Mouse (Mus musculus): ENCODE data around the gene Trim7. TPM values are rescaled to one million over a fixed set of nuclear protein-coding genes. Genes with fewer than 3 reads are reported as not detected.

Gene Trim7
- polyA plus RNA-seq, 1 experiment from 2014 or later: 1.1 TPM

DNA sequence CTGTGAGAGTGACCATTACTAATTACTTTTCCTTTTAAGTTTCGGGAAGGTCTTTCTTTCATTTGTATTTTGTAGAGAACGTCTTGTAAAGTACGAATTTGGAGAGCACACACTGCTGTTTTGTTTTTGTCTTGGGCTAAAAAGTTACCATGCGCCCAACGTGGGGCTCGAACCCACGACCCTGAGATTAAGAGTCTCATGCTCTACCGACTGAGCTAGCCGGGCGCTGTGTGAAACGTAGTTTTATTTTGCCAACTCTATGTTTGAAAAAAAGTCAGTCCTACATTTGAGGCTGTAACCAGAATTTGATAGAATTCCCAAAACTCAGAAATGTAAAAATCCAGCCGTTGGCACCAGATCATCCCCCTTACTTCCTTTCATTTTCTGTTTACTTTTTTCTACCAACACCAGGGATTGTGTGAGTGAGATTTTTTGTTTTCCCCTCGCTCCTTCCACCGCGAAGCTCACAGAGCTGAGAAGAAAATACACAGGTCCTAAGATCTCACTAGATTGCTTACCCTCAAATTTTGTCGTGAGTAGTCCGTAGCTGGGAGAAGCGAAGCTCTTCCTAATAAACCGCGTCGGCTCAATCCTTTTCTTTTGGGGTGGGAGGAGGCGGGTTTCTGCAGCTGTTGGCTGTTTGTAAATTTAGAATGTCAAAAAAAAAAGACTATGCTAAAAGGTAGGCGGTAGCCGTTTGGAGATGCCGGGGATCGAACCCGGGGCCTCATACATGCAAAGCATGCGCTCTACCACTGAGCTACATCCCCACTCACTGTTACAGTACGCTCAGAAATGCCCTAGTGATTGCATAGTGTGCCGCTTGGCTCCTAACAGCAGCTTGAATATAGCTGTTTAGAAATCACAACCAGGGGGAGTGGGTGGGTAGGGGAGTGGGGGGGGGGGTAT is 8.0 kb downstream of the Trim7 start:
- ATAC-seq: peak; percentile 86

DNA sequence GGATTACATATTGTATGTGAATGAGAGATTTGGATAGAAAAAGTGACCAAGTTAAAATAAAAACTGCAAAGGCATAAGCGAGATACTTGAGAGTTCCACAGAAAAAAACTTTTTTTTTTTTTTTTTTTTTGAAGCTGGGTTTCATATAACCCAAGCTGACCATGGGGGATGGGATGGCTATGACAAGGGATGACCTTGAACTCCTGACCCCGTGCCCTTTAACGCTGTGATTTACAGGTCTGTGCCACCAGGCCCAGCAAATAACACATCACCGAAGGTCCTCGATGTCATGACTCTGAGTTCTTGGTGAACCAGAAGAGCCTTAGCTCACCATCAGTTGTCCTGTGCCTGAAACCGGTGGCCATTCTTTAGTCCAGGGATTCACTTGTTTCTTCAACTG is 10.0 kb downstream of the Trim7 start:
- 74% methylated on average over 6 of the region's 6 CpGs for WGBS

More for the DNA sequence above, 8.0 kb downstream of the Trim7 start:
- under 1% methylated on average over 30 of the region's 30 CpGs for WGBS
- Histone ChIP-seq H3K27ac (peak overlapping the region; percentile 51; the same call in 1 of the 2 replicates), H3K4me2 (replicated peaks) (peak overlapping the region; percentile 64), H3K27me3 (replicated peaks) (no peaks in the 10 kb centered on the region), H3K4me3 (replicated peaks) (peak overlapping the region; percentile 53), H3K9ac (peak overlapping the region; percentile 54), H3K4me1 (replicated peaks) (peaks cover 4% of the 10 kb centered on the region), H3K36me3 (no peaks in the 10 kb centered on the region), H3K9me3 (no peaks in the 10 kb centered on the region)

DNA sequence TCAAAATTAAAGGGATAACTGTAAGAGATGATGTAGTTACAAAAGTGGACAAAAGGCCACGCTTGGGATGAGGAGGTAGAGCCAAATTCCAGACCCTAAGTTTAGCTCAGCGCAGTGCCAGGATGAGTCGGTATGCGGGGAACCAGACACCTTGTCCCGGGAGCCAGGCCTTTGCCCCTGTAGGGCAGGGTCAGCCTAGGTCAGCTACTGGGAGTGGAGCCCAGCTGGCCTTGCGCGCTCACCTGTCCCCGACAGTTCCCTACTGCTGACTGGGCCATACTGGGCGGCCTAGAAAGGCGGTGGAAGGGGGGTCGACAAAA is 11.0 kb downstream of the Trim7 start:
- ATAC-seq: 0 out of 2 replicates have a peak, but pooled peaks have one; percentile 1
- Histone ChIP-seq H3K9me3 (no peaks in the 10 kb centered on the region), H3K27ac (0 out of 2 replicates have a peak overlapping the region, but pooled peaks have one; percentile 67), H3K4me3 (replicated peaks) (peak overlapping the region; percentile 92), H3K36me3 (no peaks in the 10 kb centered on the region), H3K27me3 (replicated peaks) (no peaks in the 10 kb centered on the region), H3K9ac (peak overlapping the region; percentile 72), H3K4me1 (replicated peaks) (peaks cover 4% of the 10 kb centered on the region), H3K4me2 (replicated peaks) (peak overlapping the region; percentile 91)
- 18% methylated on average over 11 of the region's 11 CpGs for WGBS

More for the DNA sequence above, 10.0 kb downstream of the Trim7 start:
- Histone ChIP-seq H3K27me3 (replicated peaks) (no peaks in the 10 kb centered on the region), H3K9ac (no peak overlapping the region), H3K9me3 (no peaks in the 10 kb centered on the region), H3K27ac (no peak overlapping the region), H3K36me3 (no peaks in the 10 kb centered on the region), H3K4me3 (replicated peaks) (no peak overlapping the region), H3K4me2 (replicated peaks) (no peak overlapping the region), H3K4me1 (replicated peaks) (peaks cover 4% of the 10 kb centered on the region)
- ATAC-seq: no peak

- Histone ChIP-seq H3K4me2 (replicated peaks) (peak overlapping the region; percentile 91), H3K4me3 (replicated peaks) (peak overlapping the region; percentile 92), H3K9me3 (no peaks in the 10 kb centered on the region), H3K4me1 (replicated peaks) (peaks cover 4% of the 10 kb centered on the region), H3K36me3 (no peaks in the 10 kb centered on the region), H3K9ac (peak overlapping the region; percentile 72), H3K27me3 (replicated peaks) (no peaks in the 10 kb centered on the region), H3K27ac (peak overlapping the region; percentile 67)
- under 1% methylated on average over 77 of the region's 77 CpGs for WGBS
- peak; percentile 43 for ATAC-seq
These were observed 11.6 kb downstream of the Trim7 start for GRCm38 (mm10) chr11:48837310-48838180.

DNA sequence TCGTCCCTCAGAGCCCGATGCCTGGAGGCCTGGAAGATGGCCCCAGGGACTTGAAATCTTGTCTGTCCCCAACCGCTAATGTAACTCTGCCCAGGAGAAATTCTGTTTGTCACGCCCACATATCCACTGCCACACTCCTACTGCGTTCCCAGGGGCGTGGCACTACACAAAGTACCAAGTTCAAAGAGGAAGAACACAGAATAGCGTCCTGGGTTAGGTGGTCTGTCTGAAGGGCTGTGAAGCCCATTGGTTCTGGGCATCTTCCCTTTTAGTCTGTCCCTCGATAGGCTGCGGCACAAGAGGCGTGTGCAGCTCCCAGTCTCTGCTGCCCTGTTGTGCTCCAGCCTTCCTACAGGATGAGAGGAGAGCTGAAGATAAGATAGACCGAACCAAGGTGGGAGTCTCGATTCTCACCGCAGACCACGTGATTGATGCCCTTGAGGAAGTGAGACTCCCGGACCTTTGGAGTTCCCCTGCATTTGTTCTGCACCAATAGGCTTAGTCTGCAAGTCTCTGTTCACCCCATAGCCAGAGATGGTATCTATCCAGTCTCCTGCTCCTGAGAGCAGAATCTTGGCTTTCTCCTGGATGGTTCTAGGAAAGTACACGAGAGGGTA is 12.3 kb downstream of the Trim7 start:
- H3K4me3 ChIP-seq (replicated peaks): peak overlapping the region; percentile 92
- peaks cover 4% of the 10 kb centered on the region for H3K4me1 ChIP-seq (replicated peaks)
- H3K36me3 ChIP-seq: no peaks in the 10 kb centered on the region
- WGBS: under 1% methylated on average over 16 of the region's 16 CpGs
- H3K27ac ChIP-seq: peak overlapping the region; percentile 67
- H3K4me2 ChIP-seq (replicated peaks): peak overlapping the region; percentile 91
- peak overlapping the region; percentile 72 for H3K9ac ChIP-seq
- no peaks in the 10 kb centered on the region for H3K9me3 ChIP-seq
- H3K27me3 ChIP-seq (replicated peaks): no peaks in the 10 kb centered on the region
- peak; percentile 62 for ATAC-seq

- 76% methylated on average over 10 of the region's 10 CpGs for WGBS
These were observed 13.1 kb downstream of the Trim7 start for GRCm38 (mm10) chr11:48838879-48839680.

GRCm38 (mm10) chr11:48840805-48841204 is 14.9 kb downstream of the Trim7 start:
- no peaks in the 10 kb centered on the region for H3K9me3 ChIP-seq
- no peak overlapping the region for H3K27ac ChIP-seq
- no peak overlapping the region for H3K4me2 ChIP-seq (replicated peaks)
- H3K4me1 ChIP-seq (replicated peaks): peaks cover 4% of the 10 kb centered on the region
- no peak overlapping the region for H3K9ac ChIP-seq
- H3K36me3 ChIP-seq: no peaks in the 10 kb centered on the region
- no peaks in the 10 kb centered on the region for H3K27me3 ChIP-seq (replicated peaks)
- no peak for ATAC-seq
- H3K4me3 ChIP-seq (replicated peaks): no peak overlapping the region

More at GRCm38 (mm10) chr11:48838879-48839680, 13.1 kb downstream of the Trim7 start:
- H3K4me3 ChIP-seq (replicated peaks): peak overlapping the region; percentile 92
- no peaks in the 10 kb centered on the region for H3K36me3 ChIP-seq
- peak overlapping the region; percentile 91 for H3K4me2 ChIP-seq (replicated peaks)
- H3K27me3 ChIP-seq (replicated peaks): no peaks in the 10 kb centered on the region
- no peak overlapping the region for H3K27ac ChIP-seq
- ATAC-seq: no peak
- peaks cover 4% of the 10 kb centered on the region for H3K4me1 ChIP-seq (replicated peaks)
- H3K9ac ChIP-seq: no peak overlapping the region
- H3K9me3 ChIP-seq: no peaks in the 10 kb centered on the region

DNA sequence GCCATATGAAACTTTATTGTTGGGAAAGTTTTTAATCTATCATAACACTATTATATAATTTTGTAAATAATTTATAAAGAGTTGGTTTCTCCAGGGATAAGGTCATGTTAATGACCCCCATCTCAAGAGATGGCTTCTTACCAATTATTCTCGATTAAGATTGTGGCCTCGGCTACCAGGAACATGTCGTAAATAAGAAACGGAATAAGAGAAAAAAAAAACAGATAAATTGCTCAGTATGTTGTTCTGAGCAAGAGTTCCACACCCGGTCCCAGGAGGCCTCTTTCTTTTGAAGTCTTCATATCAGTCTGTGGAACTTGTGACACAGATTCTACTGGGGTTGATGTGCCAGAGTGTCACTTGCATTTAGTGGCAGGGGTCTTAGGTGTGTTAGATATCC is 15.3 kb downstream of the Trim7 start:
- H3K4me3 ChIP-seq (replicated peaks): no peak overlapping the region
- no peaks in the 10 kb centered on the region for H3K9me3 ChIP-seq
- no peak for ATAC-seq

GRCm38 (mm10) chr11:48842378-48842792 is 16.4 kb downstream of the Trim7 start:
- no peak overlapping the region for H3K27ac ChIP-seq

More for the DNA sequence above, 15.3 kb downstream of the Trim7 start:
- H3K27ac ChIP-seq: no peak overlapping the region
- H3K27me3 ChIP-seq (replicated peaks): no peaks in the 10 kb centered on the region
- WGBS: 77% methylated on average over 5 of the region's 5 CpGs
- no peak overlapping the region for H3K9ac ChIP-seq
- no peak overlapping the region for H3K4me2 ChIP-seq (replicated peaks)
- peaks cover 4% of the 10 kb centered on the region for H3K4me1 ChIP-seq (replicated peaks)
- no peaks in the 10 kb centered on the region for H3K36me3 ChIP-seq

DNA sequence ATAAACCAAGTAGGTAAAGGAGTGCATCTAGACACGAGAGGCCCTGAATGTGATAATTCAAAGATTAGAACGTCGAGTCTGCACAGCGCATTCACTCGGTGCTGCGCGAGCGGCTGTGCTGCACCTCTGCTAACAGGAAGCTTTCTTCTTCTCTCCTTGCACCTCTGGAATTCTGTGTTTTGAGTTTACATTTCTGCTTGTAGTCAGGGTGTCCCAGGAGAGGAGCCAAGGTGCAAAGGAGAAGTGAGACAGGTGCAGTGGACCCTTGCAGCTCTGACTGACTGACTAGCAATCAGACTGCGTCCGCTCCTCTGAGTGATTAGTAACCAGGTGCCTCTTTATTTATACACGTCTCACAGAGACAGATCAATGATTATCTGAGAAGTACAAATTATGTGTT is 17.3 kb downstream of the Trim7 start:
- Histone ChIP-seq H3K4me3 (replicated peaks) (no peak overlapping the region), H3K9me3 (no peaks in the 10 kb centered on the region), H3K4me2 (replicated peaks) (no peak overlapping the region), H3K36me3 (no peaks in the 10 kb centered on the region), H3K27me3 (replicated peaks) (no peaks in the 10 kb centered on the region), H3K4me1 (replicated peaks) (no peaks in the 10 kb centered on the region), H3K9ac (no peak overlapping the region), H3K27ac (no peak overlapping the region)
- ATAC-seq: no peak
- WGBS: 61% methylated on average over 11 of the region's 11 CpGs

More at GRCm38 (mm10) chr11:48842378-48842792, 16.4 kb downstream of the Trim7 start:
- Histone ChIP-seq H3K4me3 (replicated peaks) (no peak overlapping the region), H3K4me1 (replicated peaks) (no peaks in the 10 kb centered on the region), H3K4me2 (replicated peaks) (no peak overlapping the region), H3K36me3 (no peaks in the 10 kb centered on the region), H3K9me3 (no peaks in the 10 kb centered on the region), H3K27me3 (replicated peaks) (no peaks in the 10 kb centered on the region), H3K9ac (no peak overlapping the region)
- no peak for ATAC-seq
- 89% methylated on average over 4 of the region's 4 CpGs for WGBS

GRCm38 (mm10) chr11:48844309-48844708 is 18.4 kb downstream of the Trim7 start:
- 50% methylated on average over 6 of the region's 6 CpGs for WGBS
- Histone ChIP-seq H3K27me3 (replicated peaks) (no peaks in the 10 kb centered on the region), H3K36me3 (no peaks in the 10 kb centered on the region), H3K4me3 (replicated peaks) (no peak overlapping the region), H3K9me3 (no peaks in the 10 kb centered on the region), H3K9ac (no peak overlapping the region), H3K27ac (no peak overlapping the region), H3K4me1 (replicated peaks) (no peaks in the 10 kb centered on the region), H3K4me2 (replicated peaks) (no peak overlapping the region)
- ATAC-seq: no peak

All from intestine, embryonic 15.5 days (tissue).